Mouse (Mus musculus): ENCODE measurements around the gene Gm11239. TPM values are rescaled to one million over a fixed set of nuclear protein-coding genes. Genes with fewer than 3 reads are reported as not detected.
"Not testable (repeated sequence)": the region's sequence is repeated elsewhere in the genome, so short reads cannot be mapped to it uniquely, and the experiment has no call there.

The Gm11239 gene
- polyA plus RNA-seq (2012; rRNA removed): not detected in 2 replicates

- not testable (repeated sequence) for DNase-seq (ENCODE audit: low read depth)
Measured at GRCm38 (mm10) chr4:73668054-73668453, at the start of gene Gm11239. Gene Gm11239 (plus strand): TSS chr4:73668354.

DNA sequence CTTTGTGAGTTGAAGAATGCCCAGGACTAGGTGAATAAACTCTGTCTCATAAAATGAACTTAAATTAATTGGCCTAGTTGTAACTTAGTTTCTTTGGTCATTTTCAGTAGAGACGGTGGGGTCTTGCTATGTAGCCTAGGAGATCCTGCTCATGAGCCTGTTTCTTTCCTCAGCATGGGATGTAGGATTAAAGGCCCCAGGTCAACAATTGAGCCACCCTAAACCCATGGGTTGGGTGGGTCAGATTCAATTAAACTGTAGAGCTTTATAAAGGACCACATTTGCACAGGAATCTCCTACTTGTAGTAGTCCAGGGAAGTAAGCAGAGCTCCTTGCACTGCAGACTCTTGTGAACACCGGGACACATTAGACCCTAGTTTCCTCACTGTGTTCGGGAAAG is 45.5 kb upstream of the Gm11239 start, which contains the start of gene Gm11237:
Gene Gm11237, plus strand, starts transcription at position 301 of the 400 bp plus-strand sequence.
- not testable (repeated sequence) for DNase-seq (ENCODE audit: low read depth)

DNA sequence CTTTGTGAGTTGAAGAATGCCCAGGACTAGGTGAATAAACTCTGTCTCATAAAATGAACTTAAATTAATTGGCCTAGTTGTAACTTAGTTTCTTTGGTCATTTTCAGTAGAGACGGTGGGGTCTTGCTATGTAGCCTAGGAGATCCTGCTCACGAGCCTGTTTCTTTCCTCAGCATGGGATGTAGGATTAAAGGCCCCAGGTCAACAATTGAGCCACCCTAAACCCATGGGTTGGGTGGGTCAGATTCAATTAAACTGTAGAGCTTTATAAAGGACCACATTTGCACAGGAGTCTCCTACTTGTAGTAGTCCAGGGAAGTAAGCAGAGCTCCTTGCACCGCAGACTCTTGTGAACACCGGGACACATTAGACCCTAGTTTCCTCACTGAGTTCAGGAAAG is 30.3 kb upstream of the Gm11239 start, which contains the start of gene Gm11236:
Gene Gm11236, plus strand, starts transcription at position 301 of the 400 bp plus-strand sequence.
- not testable (repeated sequence) for DNase-seq (ENCODE audit: low read depth)

GRCm38 (mm10) chr4:73661864-73662263 is 6.3 kb upstream of the Gm11239 start:
- DNase-seq (ENCODE audit: low read depth): not testable (repeated sequence)

- not testable (repeated sequence) for DNase-seq (ENCODE audit: low read depth)
Measured at GRCm38 (mm10) chr4:73683216-73683615, 15.1 kb downstream of the Gm11239 start, which contains the start of gene Gm428. Gene Gm428 (plus strand): TSS chr4:73683516.

GRCm38 (mm10) chr4:73718761-73719160 is 50.6 kb downstream of the Gm11239 start:
- no peak for DNase-seq (ENCODE audit: low read depth)
- TF ChIP-seq CTCF (IDR thresholded peaks at IDR 0.05; ENCODE audit: borderline replicate concordance, extremely low read depth, insufficient read depth, insufficient read length) (no peak), POLR2A (IDR thresholded peaks at IDR 0.05; ENCODE audit: borderline replicate concordance, extremely low read depth, insufficient read depth, insufficient read length, poor library complexity, severe bottlenecking) (no peak)

GRCm38 (mm10) chr4:73719819-73720218 is 51.7 kb downstream of the Gm11239 start:
- DNase-seq (ENCODE audit: low read depth): no peak
- TF ChIP-seq POLR2A (IDR thresholded peaks at IDR 0.05; ENCODE audit: borderline replicate concordance, extremely low read depth, insufficient read depth, insufficient read length, poor library complexity, severe bottlenecking) (no peak), CTCF (IDR thresholded peaks at IDR 0.05; ENCODE audit: borderline replicate concordance, extremely low read depth, insufficient read depth, insufficient read length) (no peak)

Other genes with a start within 250 kb of the Gm11239 start
- gene Gm11238, start 60.5 kb upstream of the Gm11239 start, polyA plus RNA-seq (2012; rRNA removed): not detected in 2 replicates
- gene Gm11237, start 45.4 kb upstream of the Gm11239 start, polyA plus RNA-seq (2012; rRNA removed): not detected in 2 replicates
- not detected in 2 replicates for gene Gm11236, start 30.2 kb upstream of the Gm11239 start, polyA plus RNA-seq (2012; rRNA removed)
- gene Gm428, start 15.2 kb downstream of the Gm11239 start, polyA plus RNA-seq (2012; rRNA removed): not detected in 2 replicates
- 0.15 and 0.23 TPM in 2 replicates for gene Rasef, start 122.6 kb downstream of the Gm11239 start, polyA plus RNA-seq (2012; rRNA removed)
- gene Gm11758, start 207.9 kb downstream of the Gm11239 start, polyA plus RNA-seq (2012; rRNA removed): not detected in 2 replicates
- not detected in 2 replicates for gene Gm11757, start 222.8 kb downstream of the Gm11239 start, polyA plus RNA-seq (2012; rRNA removed)
- gene Gm13871, start 237.6 kb downstream of the Gm11239 start, polyA plus RNA-seq (2012; rRNA removed): not detected in 2 replicates